19 mouse cellular contexts compared by ENCODE assay signal in the genomic region with DNA sequence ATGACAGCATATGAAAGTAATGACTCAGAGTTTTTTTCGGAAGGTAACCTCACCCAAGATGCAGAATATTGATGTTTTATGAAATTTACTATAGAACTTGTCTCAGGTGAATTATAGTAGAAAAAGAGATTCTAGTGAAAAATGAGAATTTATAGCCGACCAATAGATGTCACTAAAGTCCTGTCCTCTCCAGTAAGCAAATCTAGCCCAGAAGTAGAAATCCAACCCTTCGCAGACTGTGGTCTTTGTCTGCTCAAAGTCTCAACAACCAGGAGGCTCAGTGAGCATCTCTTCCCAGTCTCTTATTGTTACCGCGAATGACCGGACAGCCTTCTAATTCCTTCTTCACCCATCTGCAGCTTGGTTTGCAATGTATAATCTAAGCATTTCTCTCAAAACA.
A peak's percentile ranks its signal among the peaks of the same experiment; 100 is the strongest.
DNase-seq lines count a peak whose midpoint lies in the region; ATAC-seq and TF ChIP-seq lines count a peak whose summit lies in the region.
"Had no signal": no experiment of that assay in that cellular context is flagged by ENCODE, and none has a peak within 500 bp of the region (broad histone marks: within the 10 kb centered on the region; RNA-seq: fewer than 3 reads in every experiment).

No protein-coding gene starts in this region.

- no peak for TF ChIP-seq EP300 in MEL (IDR thresholded peaks at IDR 0.05; ENCODE audit: low read depth in 1 of 2, low read length in 2 of 2)

- H3K4me1 ChIP-seq in forebrain, embryonic 16.5 days (replicated peaks; ENCODE audit: control insufficient read depth, insufficient read depth, low read length) = no peaks in the 10 kb centered on the region
- H3K4me1 ChIP-seq in forebrain, embryonic 10.5 days = no peaks in the 10 kb centered on the region
- peaks cover 0 to 3% of the 10 kb centered on the region in 2 experiments; a peak in 2 of 4 replicates for H3K4me1 ChIP-seq in MEL (ENCODE audit: control insufficient read depth in 1 of 2, insufficient read depth in 2 of 2, low read length in 2 of 2)
- no peaks in the 10 kb centered on the region for H3K4me1 ChIP-seq in embryonic facial prominence, embryonic 14.5 days (ENCODE audit: control insufficient read depth, insufficient read depth, low read length)
- H3K4me1 ChIP-seq: hindbrain, embryonic 12.5 days; intestine, embryonic 15.5 days; neural tube, embryonic 12.5 days had no signal

- H3K9ac ChIP-seq in forebrain, embryonic 16.5 days (replicated peaks; ENCODE audit: low read depth, low read length) = no peak overlapping the region
- no peak overlapping the region for H3K9ac ChIP-seq in MEL (ENCODE audit: control insufficient read depth, low read depth, low read length, poor library complexity, severe bottlenecking)
- H3K9ac ChIP-seq in embryonic facial prominence, embryonic 14.5 days (ENCODE audit: low read depth, low read length) = no peak overlapping the region
- H3K9ac ChIP-seq: hindbrain, embryonic 12.5 days; intestine, embryonic 15.5 days; liver, postnatal 0 days; neural tube, embryonic 12.5 days had no signal

- no peak overlapping the region for H3K4me3 ChIP-seq in forebrain, embryonic 16.5 days (replicated peaks; ENCODE audit: low read length)
- H3K4me3 ChIP-seq in forebrain, embryonic 10.5 days = no peak overlapping the region
- no peak overlapping the region for H3K4me3 ChIP-seq in MEL (ENCODE audit: control insufficient read depth in 1 of 2, insufficient read depth in 1 of 2, low read depth in 2 of 2, low read length in 2 of 2)
- H3K4me3 ChIP-seq in embryonic facial prominence, embryonic 14.5 days (ENCODE audit: low read depth, low read length) = no peak overlapping the region
- H3K4me3 ChIP-seq: heart, adult 2 months; hindbrain, embryonic 12.5 days; intestine, embryonic 15.5 days; neural tube, embryonic 12.5 days had no signal

- 0 out of 2 replicates have a peak, but pooled peaks have one; percentile 31 for ATAC-seq in forebrain, embryonic 16.5 days
- ATAC-seq in embryonic facial prominence, embryonic 14.5 days (ENCODE audit: low read depth) = no peak
- ATAC-seq: activated CD4-positive, CD25-positive, alpha-beta regulatory T cell, adult 4 months; intestine, embryonic 15.5 days; liver, postnatal 0 days; midbrain, embryonic 16.5 days had no signal

- no peaks in the 10 kb centered on the region for H3K79me2 ChIP-seq in MEL (ENCODE audit: control insufficient read depth, insufficient read depth, low read length, poor library complexity)

- intact Hi-C loops in left cerebral cortex, postnatal 14 days (cut with DNase I) = loop anchor here (5.0 kb wide), 1 partner anchor 89 kb away; no protein-coding TSS in a partner anchor
- intact Hi-C loops in left cerebral cortex, postnatal 36 days (cut with DNase I) = loop anchor here (5.0 kb wide), 1 partner anchor 89 kb away; no protein-coding TSS in a partner anchor

- H3K36me3 ChIP-seq in forebrain, embryonic 16.5 days (ENCODE audit: control insufficient read depth, insufficient read depth) = no peaks in the 10 kb centered on the region
- H3K36me3 ChIP-seq in forebrain, embryonic 10.5 days (replicated peaks) = no peaks in the 10 kb centered on the region
- H3K36me3 ChIP-seq in MEL (ENCODE audit: control insufficient read depth in 1 of 2, insufficient read depth in 2 of 2, low read length in 2 of 2) = no peaks in the 10 kb centered on the region
- H3K36me3 ChIP-seq in embryonic facial prominence, embryonic 14.5 days (ENCODE audit: control insufficient read depth, insufficient read depth, low read length) = no peaks in the 10 kb centered on the region
- H3K36me3 ChIP-seq: hindbrain, embryonic 12.5 days; intestine, embryonic 15.5 days; neural tube, embryonic 12.5 days had no signal

- no peak overlapping the region for H3K27ac ChIP-seq in forebrain, embryonic 16.5 days (ENCODE audit: low read length)
- no peak overlapping the region for H3K27ac ChIP-seq in forebrain, embryonic 10.5 days
- no peak overlapping the region for H3K27ac ChIP-seq in MEL (ENCODE audit: control insufficient read depth, low read depth, low read length)
- H3K27ac ChIP-seq in embryonic facial prominence, embryonic 14.5 days (replicated peaks; ENCODE audit: low read depth, low read length) = no peak overlapping the region
- H3K27ac ChIP-seq: heart, adult 2 months; hindbrain, embryonic 12.5 days; intestine, embryonic 15.5 days; neural tube, embryonic 12.5 days had no signal

- H3K4me2 ChIP-seq in forebrain, embryonic 16.5 days (ENCODE audit: low read length) = no peak overlapping the region
- no peak overlapping the region for H3K4me2 ChIP-seq in embryonic facial prominence, embryonic 14.5 days (ENCODE audit: low read depth, low read length)
- H3K4me2 ChIP-seq: hindbrain, embryonic 12.5 days; intestine, embryonic 15.5 days; neural tube, embryonic 12.5 days had no signal

- H3K9me3 ChIP-seq in forebrain, embryonic 16.5 days (ENCODE audit: control insufficient read depth, low read length) = no peaks in the 10 kb centered on the region
- H3K9me3 ChIP-seq in forebrain, embryonic 10.5 days = no peaks in the 10 kb centered on the region
- H3K9me3 ChIP-seq in MEL (replicated peaks; ENCODE audit: insufficient read depth, low read length) = no peaks in the 10 kb centered on the region
- H3K9me3 ChIP-seq in embryonic facial prominence, embryonic 14.5 days (ENCODE audit: control insufficient read depth, low read length) = no peaks in the 10 kb centered on the region
- H3K9me3 ChIP-seq: hindbrain, embryonic 12.5 days; intestine, embryonic 15.5 days; neural tube, embryonic 12.5 days had no signal

- WGBS in forebrain, embryonic 16.5 days = 75% methylated on average over 6 of the region's 6 CpGs
- WGBS in forebrain, embryonic 10.5 days = 79% methylated on average over 6 of the region's 6 CpGs
- 75% methylated on average over 6 of the region's 6 CpGs for WGBS in embryonic facial prominence, embryonic 14.5 days

- no peak for TF ChIP-seq POLR2A in MEL (IDR thresholded peaks at IDR 0.05; ENCODE audit: control insufficient read depth in 1 of 2, insufficient read depth in 1 of 2, low read depth in 1 of 2, low read length in 2 of 2, poor library complexity in 1 of 2)

- peak; percentile 57 for TF ChIP-seq RAD21 in MEL (IDR thresholded peaks at IDR 0.05; ENCODE audit: low read depth, low read length)

- no peak for DNase-seq in forebrain, embryonic 10.5 days (ENCODE audit: extremely low spot score, low spot score)
- DNase-seq in left cerebral cortex, postnatal 14 days (ENCODE audit: low spot score in 2 of 2) = peak; percentile 17 to 31
- DNase-seq in left cerebral cortex, postnatal 36 days (ENCODE audit: low spot score in 2 of 2) = no peak
- DNase-seq in MEL (ENCODE audit: low read depth, low spot score) = peak; percentile 10
- peak; percentile 27 for DNase-seq in embryonic facial prominence, embryonic 14.5 days (ENCODE audit: low spot score)
- DNase-seq in right cerebral cortex, postnatal 4 days = no peak
- DNase-seq: adrenal gland, postnatal 25 days; heart, adult 2 months; kidney, postnatal 14 days; layer of hippocampus, postnatal 36 days; liver, postnatal 0 days; thymus, postnatal 25 days had no signal

- no peaks in the 10 kb centered on the region for H3K27me3 ChIP-seq in forebrain, embryonic 16.5 days (replicated peaks; ENCODE audit: control insufficient read depth, insufficient read depth, low read length)
- no peaks in the 10 kb centered on the region for H3K27me3 ChIP-seq in forebrain, embryonic 10.5 days (ENCODE audit: poor library complexity, severe bottlenecking)
- no peaks in the 10 kb centered on the region for H3K27me3 ChIP-seq in MEL (ENCODE audit: control insufficient read depth in 1 of 2, insufficient read depth in 2 of 2, low read length in 2 of 2)
- H3K27me3 ChIP-seq in embryonic facial prominence, embryonic 14.5 days (replicated peaks; ENCODE audit: control insufficient read depth, insufficient read depth, low read length) = no peaks in the 10 kb centered on the region
- H3K27me3 ChIP-seq: CH12.LX; hindbrain, embryonic 12.5 days; intestine, embryonic 15.5 days; neural tube, embryonic 12.5 days had no signal

- TF ChIP-seq CTCF in MEL (IDR thresholded peaks at IDR 0.05 in 2 of 3, conservative IDR thresholded peaks at IDR 0.05 in 1 of 3; ENCODE audit: control insufficient read depth in 1 of 3, insufficient read depth in 1 of 3, low read depth in 2 of 3, low read length in 3 of 3, poor library complexity in 1 of 3, severe bottlenecking in 1 of 3) = peak in 1 of 3 experiments; percentile 35; a peak in 2 of 6 replicates

TF ChIP-seq in MEL, 35 proteins besides CTCF, POLR2A, EP300 and RAD21:
- no peak for TF ChIP-seq POLR2AphosphoS5 (IDR thresholded peaks at IDR 0.05; ENCODE audit: borderline replicate concordance, low read depth, low read length)
- TF ChIP-seq MEF2A (IDR thresholded peaks at IDR 0.05; ENCODE audit: extremely low read depth, insufficient replicate concordance, low read depth, low read length, poor library complexity, severe bottlenecking) = no peak
- TF ChIP-seq SMC3 (IDR thresholded peaks at IDR 0.05; ENCODE audit: low read depth, low read length) = peak; percentile 40
- peak; percentile 23; the same call in 1 of the 2 replicates for TF ChIP-seq ZC3H11A (IDR thresholded peaks at IDR 0.05; ENCODE audit: low read depth, low read length)
- TF ChIP-seq BHLHE40 (IDR thresholded peaks at IDR 0.05; ENCODE audit: borderline replicate concordance, low read depth, low read length) = no peak
- TF ChIP-seq NRF1 (IDR thresholded peaks at IDR 0.05; ENCODE audit: insufficient read depth, low read depth, low read length, poor library complexity, severe bottlenecking) = no peak

Comparison
In these comparisons a context has a peak if more than half of its experiments do, and no peak if none do; other contexts are left out.
1. DNase-seq: peak in left cerebral cortex, postnatal 14 days (2 of 2), MEL (single experiment) and embryonic facial prominence, embryonic 14.5 days (single experiment); none in forebrain, embryonic 10.5 days (single experiment), left cerebral cortex, postnatal 36 days (0 of 2) and right cerebral cortex, postnatal 4 days (single experiment).